Mouse (Mus musculus): ENCODE measurements around the gene Rbm47. TPM values are rescaled to one million over a fixed set of nuclear protein-coding genes. Genes with fewer than 3 reads are reported as not detected.

Gene Rbm47
- polyA plus RNA-seq, 1 experiment from 2014 or later, result 0.75 TPM

GRCm38 (mm10) chr5:66112059-66112458, 60.9 kb downstream of the Rbm47 start:
- H3K9me3 ChIP-seq (ENCODE audit: control insufficient read depth, low read length), result no peaks in the 10 kb centered on the region

GRCm38 (mm10) chr5:66106372-66106771, 66.5 kb downstream of the Rbm47 start:
- no peak for DNase-seq (ENCODE audit: low spot score)
- no peaks in the 10 kb centered on the region for H3K4me1 ChIP-seq (ENCODE audit: control insufficient read depth, insufficient read depth, low read length)
- ATAC-seq (ENCODE audit: insufficient number of reproducible peaks, low FRiP score, low TSS enrichment, low read depth), result no peak
- H3K9me3 ChIP-seq (ENCODE audit: control insufficient read depth, low read length), result no peaks in the 10 kb centered on the region
- 88% methylated on average over 9 of the region's 9 CpGs for WGBS
- H3K4me2 ChIP-seq (ENCODE audit: low read depth, severe bottlenecking), result no peak overlapping the region
- no peaks in the 10 kb centered on the region for H3K27me3 ChIP-seq (ENCODE audit: control insufficient read depth, insufficient read depth, low read length)
- H3K36me3 ChIP-seq (ENCODE audit: control insufficient read depth, insufficient read depth, low read length), result no peaks in the 10 kb centered on the region
- H3K9ac ChIP-seq (ENCODE audit: low read length), result no peak overlapping the region
- no peak overlapping the region for H3K27ac ChIP-seq (replicated peaks; ENCODE audit: low read depth, low read length)
- H3K4me3 ChIP-seq (ENCODE audit: low read depth, low read length), result no peak overlapping the region

More at GRCm38 (mm10) chr5:66112059-66112458, 60.9 kb downstream of the Rbm47 start:
- Histone ChIP-seq H3K4me2 (ENCODE audit: low read depth, severe bottlenecking) (no peak overlapping the region), H3K4me3 (ENCODE audit: low read depth, low read length) (no peak overlapping the region), H3K9ac (ENCODE audit: low read length) (no peak overlapping the region), H3K27me3 (ENCODE audit: control insufficient read depth, insufficient read depth, low read length) (no peaks in the 10 kb centered on the region), H3K4me1 (ENCODE audit: control insufficient read depth, insufficient read depth, low read length) (no peaks in the 10 kb centered on the region), H3K36me3 (ENCODE audit: control insufficient read depth, insufficient read depth, low read length) (no peaks in the 10 kb centered on the region), H3K27ac (replicated peaks; ENCODE audit: low read depth, low read length) (no peak overlapping the region)
- WGBS, result 83% methylated on average over 8 of the region's 8 CpGs
- DNase-seq (ENCODE audit: low spot score) (no peak), ATAC-seq (ENCODE audit: insufficient number of reproducible peaks, low FRiP score, low TSS enrichment, low read depth) (no peak)

GRCm38 (mm10) chr5:66105946-66106345, 67.0 kb downstream of the Rbm47 start:
- no peak overlapping the region for H3K9ac ChIP-seq (ENCODE audit: low read length)
- no peaks in the 10 kb centered on the region for H3K27me3 ChIP-seq (ENCODE audit: control insufficient read depth, insufficient read depth, low read length)
- H3K36me3 ChIP-seq (ENCODE audit: control insufficient read depth, insufficient read depth, low read length), result no peaks in the 10 kb centered on the region
- 92% methylated on average over 7 of the region's 7 CpGs for WGBS
- H3K27ac ChIP-seq (replicated peaks; ENCODE audit: low read depth, low read length), result no peak overlapping the region
- H3K4me1 ChIP-seq (ENCODE audit: control insufficient read depth, insufficient read depth, low read length), result no peaks in the 10 kb centered on the region
- no peak overlapping the region for H3K4me3 ChIP-seq (ENCODE audit: low read depth, low read length)
- no peaks in the 10 kb centered on the region for H3K9me3 ChIP-seq (ENCODE audit: control insufficient read depth, low read length)
- DNase-seq (ENCODE audit: low spot score) (no peak), ATAC-seq (ENCODE audit: insufficient number of reproducible peaks, low FRiP score, low TSS enrichment, low read depth) (no peak)
- no peak overlapping the region for H3K4me2 ChIP-seq (ENCODE audit: low read depth, severe bottlenecking)

- H3K4me2 ChIP-seq (ENCODE audit: low read depth, severe bottlenecking), result no peak overlapping the region
- no peaks in the 10 kb centered on the region for H3K9me3 ChIP-seq (ENCODE audit: control insufficient read depth, low read length)
- no peaks in the 10 kb centered on the region for H3K27me3 ChIP-seq (ENCODE audit: control insufficient read depth, insufficient read depth, low read length)
- H3K36me3 ChIP-seq (ENCODE audit: control insufficient read depth, insufficient read depth, low read length), result no peaks in the 10 kb centered on the region
- no peak overlapping the region for H3K27ac ChIP-seq (replicated peaks; ENCODE audit: low read depth, low read length)
- ATAC-seq (ENCODE audit: insufficient number of reproducible peaks, low FRiP score, low TSS enrichment, low read depth), result no peak
- no peak for DNase-seq (ENCODE audit: low spot score)
- no peak overlapping the region for H3K4me3 ChIP-seq (ENCODE audit: low read depth, low read length)
- WGBS, result 89% methylated on average over 3 of the region's 3 CpGs
- no peak overlapping the region for H3K9ac ChIP-seq (ENCODE audit: low read length)
- no peaks in the 10 kb centered on the region for H3K4me1 ChIP-seq (ENCODE audit: control insufficient read depth, insufficient read depth, low read length)
Observed at GRCm38 (mm10) chr5:66105366-66105765, 67.6 kb downstream of the Rbm47 start.

- Histone ChIP-seq H3K27me3 (ENCODE audit: control insufficient read depth, insufficient read depth, low read length) (no peaks in the 10 kb centered on the region), H3K27ac (replicated peaks; ENCODE audit: low read depth, low read length) (no peak overlapping the region), H3K9me3 (ENCODE audit: control insufficient read depth, low read length) (no peaks in the 10 kb centered on the region), H3K36me3 (ENCODE audit: control insufficient read depth, insufficient read depth, low read length) (no peaks in the 10 kb centered on the region), H3K9ac (ENCODE audit: low read length) (no peak overlapping the region), H3K4me2 (ENCODE audit: low read depth, severe bottlenecking) (no peak overlapping the region), H3K4me1 (ENCODE audit: control insufficient read depth, insufficient read depth, low read length) (no peaks in the 10 kb centered on the region), H3K4me3 (ENCODE audit: low read depth, low read length) (no peak overlapping the region)
- DNase-seq (ENCODE audit: low spot score), result no peak
- WGBS, result 78% methylated on average over 5 of the region's 5 CpGs
- ATAC-seq (ENCODE audit: insufficient number of reproducible peaks, low FRiP score, low TSS enrichment, low read depth), result no peak
Observed at GRCm38 (mm10) chr5:66103386-66103785, 69.5 kb downstream of the Rbm47 start.

GRCm38 (mm10) chr5:66102821-66103220, 70.1 kb downstream of the Rbm47 start:
- no peak overlapping the region for H3K9ac ChIP-seq (ENCODE audit: low read length)
- no peak overlapping the region for H3K4me2 ChIP-seq (ENCODE audit: low read depth, severe bottlenecking)
- no peak overlapping the region for H3K4me3 ChIP-seq (ENCODE audit: low read depth, low read length)
- no peaks in the 10 kb centered on the region for H3K27me3 ChIP-seq (ENCODE audit: control insufficient read depth, insufficient read depth, low read length)
- H3K4me1 ChIP-seq (ENCODE audit: control insufficient read depth, insufficient read depth, low read length), result no peaks in the 10 kb centered on the region
- H3K36me3 ChIP-seq (ENCODE audit: control insufficient read depth, insufficient read depth, low read length), result no peaks in the 10 kb centered on the region
- H3K9me3 ChIP-seq (ENCODE audit: control insufficient read depth, low read length), result no peaks in the 10 kb centered on the region
- no peak overlapping the region for H3K27ac ChIP-seq (replicated peaks; ENCODE audit: low read depth, low read length)
- DNase-seq (ENCODE audit: low spot score), result no peak
- 86% methylated on average over 3 of the region's 3 CpGs for WGBS
- ATAC-seq (ENCODE audit: insufficient number of reproducible peaks, low FRiP score, low TSS enrichment, low read depth), result no peak

- 75% methylated on average over 3 of the region's 3 CpGs for WGBS
- no peak overlapping the region for H3K27ac ChIP-seq (replicated peaks; ENCODE audit: low read depth, low read length)
Observed at GRCm38 (mm10) chr5:66101577-66101976, 71.3 kb downstream of the Rbm47 start.

GRCm38 (mm10) chr5:66100322-66100721, 72.6 kb downstream of the Rbm47 start:
- Histone ChIP-seq H3K4me3 (ENCODE audit: low read depth, low read length) (no peak overlapping the region), H3K27me3 (ENCODE audit: control insufficient read depth, insufficient read depth, low read length) (no peaks in the 10 kb centered on the region), H3K9me3 (ENCODE audit: control insufficient read depth, low read length) (no peaks in the 10 kb centered on the region), H3K4me1 (ENCODE audit: control insufficient read depth, insufficient read depth, low read length) (no peaks in the 10 kb centered on the region), H3K27ac (replicated peaks; ENCODE audit: low read depth, low read length) (no peak overlapping the region), H3K9ac (ENCODE audit: low read length) (no peak overlapping the region), H3K36me3 (ENCODE audit: control insufficient read depth, insufficient read depth, low read length) (no peaks in the 10 kb centered on the region), H3K4me2 (ENCODE audit: low read depth, severe bottlenecking) (no peak overlapping the region)
- 75% methylated on average over 8 of the region's 8 CpGs for WGBS
- ATAC-seq (ENCODE audit: insufficient number of reproducible peaks, low FRiP score, low TSS enrichment, low read depth) (no peak), DNase-seq (ENCODE audit: low spot score) (no peak)

More at GRCm38 (mm10) chr5:66101577-66101976, 71.3 kb downstream of the Rbm47 start:
- H3K27me3 ChIP-seq (ENCODE audit: control insufficient read depth, insufficient read depth, low read length), result no peaks in the 10 kb centered on the region
- H3K4me3 ChIP-seq (ENCODE audit: low read depth, low read length), result no peak overlapping the region
- ATAC-seq (ENCODE audit: insufficient number of reproducible peaks, low FRiP score, low TSS enrichment, low read depth) (no peak), DNase-seq (ENCODE audit: low spot score) (no peak)
- H3K9ac ChIP-seq (ENCODE audit: low read length), result no peak overlapping the region
- H3K9me3 ChIP-seq (ENCODE audit: control insufficient read depth, low read length), result no peaks in the 10 kb centered on the region
- H3K4me2 ChIP-seq (ENCODE audit: low read depth, severe bottlenecking), result no peak overlapping the region
- H3K4me1 ChIP-seq (ENCODE audit: control insufficient read depth, insufficient read depth, low read length), result no peaks in the 10 kb centered on the region
- no peaks in the 10 kb centered on the region for H3K36me3 ChIP-seq (ENCODE audit: control insufficient read depth, insufficient read depth, low read length)

GRCm38 (mm10) chr5:66098094-66098871, 74.6 kb downstream of the Rbm47 start:
- H3K27ac ChIP-seq (replicated peaks; ENCODE audit: low read depth, low read length), result no peak overlapping the region
- H3K9me3 ChIP-seq (ENCODE audit: control insufficient read depth, low read length), result no peaks in the 10 kb centered on the region
- ATAC-seq (ENCODE audit: insufficient number of reproducible peaks, low FRiP score, low TSS enrichment, low read depth), result no peak
- H3K36me3 ChIP-seq (ENCODE audit: control insufficient read depth, insufficient read depth, low read length), result no peaks in the 10 kb centered on the region
- 50% methylated on average over 7 of the region's 7 CpGs for WGBS
- no peak overlapping the region for H3K4me3 ChIP-seq (ENCODE audit: low read depth, low read length)
- H3K4me2 ChIP-seq (ENCODE audit: low read depth, severe bottlenecking), result no peak overlapping the region
- H3K9ac ChIP-seq (ENCODE audit: low read length), result no peak overlapping the region
- no peaks in the 10 kb centered on the region for H3K4me1 ChIP-seq (ENCODE audit: control insufficient read depth, insufficient read depth, low read length)
- no peaks in the 10 kb centered on the region for H3K27me3 ChIP-seq (ENCODE audit: control insufficient read depth, insufficient read depth, low read length)
- DNase-seq (ENCODE audit: low spot score), result no peak

Data from limb, embryonic 11.5 days (tissue).